Mouse (Mus musculus) CD4-positive naive resting alpha-beta T cell, adult 57 days (primary cell): Measurements from ENCODE around the gene Tmem88b. TPM values are rescaled to one million over a fixed set of nuclear protein-coding genes. Genes with fewer than 3 reads are reported as not detected.

Source experiments
- total RNA-seq: library from RNA; stranded (reverse); gene quantifications from one replicate; pipeline ENCODE4 v1.2.4, GENCODE M21; 2023

The Tmem88b gene
- not detected for total RNA-seq

DNA sequence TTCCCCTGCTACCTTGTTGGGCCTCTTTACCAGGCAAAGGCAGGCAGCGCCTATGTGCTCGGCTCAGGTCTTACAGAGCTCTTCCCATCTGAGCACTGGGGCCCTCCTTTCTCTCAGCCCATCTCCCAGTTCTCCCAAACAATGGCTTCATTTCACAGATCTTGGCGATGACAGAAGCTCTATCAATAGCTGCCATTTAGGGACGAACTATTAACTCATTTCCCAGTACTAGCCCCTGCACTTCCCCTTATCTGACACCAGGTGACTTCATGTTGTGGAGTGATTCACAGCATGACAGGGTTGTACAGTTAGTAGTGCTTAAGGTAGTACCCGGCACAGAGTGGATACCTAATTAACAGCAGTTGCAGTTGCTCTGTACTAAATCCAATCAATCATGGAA, at the start of gene Tmem88b:
Tmem88b (minus strand) TSS at position 56 of the 400 bp plus-strand sequence.

DNA sequence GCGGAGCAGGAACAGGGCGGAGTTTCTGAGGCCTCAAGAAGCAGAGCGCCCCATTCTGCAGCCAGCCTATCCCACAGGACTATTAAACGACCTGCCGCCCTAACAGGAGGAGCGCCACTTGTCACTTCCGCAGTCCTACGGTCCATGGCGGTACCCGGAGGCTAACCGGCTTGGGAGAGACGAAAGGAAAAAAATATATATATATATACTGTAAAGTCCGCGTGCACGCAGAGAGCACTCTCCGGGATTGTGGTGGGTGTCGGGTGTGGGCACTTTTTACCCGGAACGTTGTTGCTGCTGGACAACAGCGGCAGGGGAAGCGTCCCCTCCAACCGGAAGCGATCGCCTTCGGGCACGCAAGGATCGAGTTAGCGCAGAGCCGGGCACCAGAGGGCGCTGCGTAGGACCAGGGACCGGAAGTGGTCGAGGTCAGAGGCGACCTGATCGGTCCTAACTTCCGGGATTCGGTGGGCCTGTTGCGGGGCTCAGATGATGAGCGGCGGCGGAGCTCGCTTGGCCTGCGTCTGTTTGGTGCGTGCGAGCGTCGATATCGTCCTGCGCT, 45.6 kb upstream of the Tmem88b start, which contains the start of gene Aurkaip1:
Aurkaip1 (plus strand) TSS at position 68 of the 562 bp plus-strand sequence.

DNA sequence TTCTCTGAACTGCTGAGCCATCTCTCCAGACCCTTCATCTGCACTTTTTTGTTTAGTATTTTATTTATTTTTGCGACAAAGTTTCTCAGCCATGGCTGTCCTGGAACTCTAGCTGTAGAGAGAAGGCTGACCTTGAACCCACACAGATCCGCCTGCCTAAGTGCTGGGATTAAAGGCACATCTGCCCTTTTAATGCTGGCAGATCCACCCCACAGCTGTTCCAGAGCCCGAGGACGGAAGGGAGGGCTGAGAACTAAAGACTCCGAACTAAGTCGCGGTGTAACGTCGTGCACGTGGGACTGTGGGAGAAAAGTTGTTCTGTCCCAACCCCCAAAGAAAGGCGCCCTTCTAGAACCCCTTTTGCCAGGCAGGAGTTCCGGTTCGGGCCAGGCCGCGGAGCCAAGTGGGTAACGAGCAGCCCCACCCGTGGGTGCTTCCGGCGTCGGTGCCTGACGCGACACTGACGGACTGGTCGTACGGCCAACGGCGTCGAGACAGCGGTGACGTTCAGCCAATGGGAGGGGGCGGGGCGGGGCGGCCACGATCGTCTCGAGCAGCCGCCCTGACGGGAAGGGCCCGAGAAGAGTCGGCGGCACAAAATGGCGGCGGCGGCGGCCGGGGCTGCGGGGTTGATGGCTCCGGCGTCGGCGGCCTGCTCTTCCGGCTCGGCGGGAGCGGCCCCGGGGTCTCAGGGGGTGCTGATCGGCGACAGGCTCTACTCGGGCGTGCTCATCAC, 26.4 kb upstream of the Tmem88b start, which contains the start of gene Ccnl2:
Ccnl2 (plus strand) TSS at position 561 of the 736 bp plus-strand sequence.

DNA sequence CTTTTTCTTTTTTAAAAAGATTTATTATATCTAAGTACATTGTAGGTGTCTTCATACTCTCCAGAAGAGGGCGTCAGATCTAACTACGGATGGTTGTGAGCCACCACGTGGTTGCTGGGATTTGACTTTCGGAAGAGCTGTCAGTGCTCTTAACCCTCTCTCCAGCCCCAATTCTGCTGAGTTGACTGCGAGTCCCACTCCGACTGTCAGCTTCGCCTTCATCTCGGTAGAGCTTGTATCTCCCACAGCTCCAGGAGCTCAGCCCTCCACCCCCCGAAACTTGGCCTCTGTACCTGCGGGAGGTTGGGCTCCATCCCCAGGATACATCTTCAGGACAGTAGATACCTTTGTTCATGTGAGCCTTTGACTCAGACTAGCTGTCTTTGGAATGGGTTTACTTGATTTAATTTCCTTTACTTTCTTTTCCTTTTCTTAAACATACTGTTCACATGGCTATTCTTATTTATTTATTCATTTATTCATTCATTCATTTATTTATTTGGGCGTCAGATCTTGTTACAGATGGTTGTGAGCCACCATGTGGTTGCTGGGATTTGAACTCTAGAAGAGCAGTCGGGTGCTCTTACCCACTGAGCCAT, 17.2 kb upstream of the Tmem88b start, which contains the start of gene Mrpl20:
Mrpl20 (plus strand) TSS at position 138 of the 599 bp plus-strand sequence.

DNA sequence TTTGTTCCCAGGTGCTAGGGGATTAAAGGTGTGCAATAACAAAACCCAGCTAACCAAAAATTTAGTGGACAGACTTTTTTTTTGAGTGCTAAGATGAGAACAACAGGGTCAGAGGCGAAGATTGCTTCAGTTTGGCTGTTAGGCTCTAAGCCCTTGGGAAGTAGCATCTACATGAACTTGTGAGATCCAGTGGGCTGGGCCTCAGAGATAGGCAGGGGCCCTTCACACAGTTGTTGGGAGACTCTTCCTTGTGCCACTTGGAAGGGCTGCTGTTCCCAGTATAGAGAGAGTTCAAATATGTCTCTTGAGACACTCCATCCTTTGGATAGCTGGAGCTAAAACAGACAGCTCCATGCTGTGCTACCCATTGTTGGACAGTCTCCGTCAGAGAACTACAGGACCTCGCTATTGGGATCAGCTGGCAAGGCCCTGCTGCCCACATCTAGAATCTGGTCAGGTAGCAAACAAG, 4.4 kb upstream of the Tmem88b start, which contains the start of gene Ankrd65:
Ankrd65 (plus strand) TSS at position 419 of the 469 bp plus-strand sequence.

DNA sequence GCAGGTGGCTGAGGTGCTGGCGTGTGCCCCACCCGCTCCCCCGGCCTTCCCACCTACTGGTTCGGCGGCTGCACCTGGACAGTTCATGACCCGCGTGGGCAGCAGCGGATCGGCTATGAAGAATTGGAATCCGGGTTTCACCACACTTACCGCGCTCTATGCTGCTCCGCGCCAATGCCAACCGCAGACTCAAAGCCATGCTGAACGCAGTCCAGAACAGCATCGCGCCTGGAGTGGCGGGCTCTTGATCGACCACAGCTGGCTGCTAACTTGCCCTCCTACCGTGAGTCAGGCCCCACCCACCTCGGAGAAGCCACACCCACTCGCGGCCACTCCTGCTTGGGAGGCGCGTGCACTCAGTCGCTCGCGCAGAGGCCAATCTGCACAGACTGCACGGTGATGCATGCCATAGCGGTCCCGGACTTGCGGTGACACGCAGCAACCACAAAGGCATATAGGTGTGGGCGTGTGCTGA, 11.4 kb downstream of the Tmem88b start, which contains the start of gene Vwa1:
Vwa1 (minus strand) TSS at position 419 of the 475 bp plus-strand sequence.

DNA sequence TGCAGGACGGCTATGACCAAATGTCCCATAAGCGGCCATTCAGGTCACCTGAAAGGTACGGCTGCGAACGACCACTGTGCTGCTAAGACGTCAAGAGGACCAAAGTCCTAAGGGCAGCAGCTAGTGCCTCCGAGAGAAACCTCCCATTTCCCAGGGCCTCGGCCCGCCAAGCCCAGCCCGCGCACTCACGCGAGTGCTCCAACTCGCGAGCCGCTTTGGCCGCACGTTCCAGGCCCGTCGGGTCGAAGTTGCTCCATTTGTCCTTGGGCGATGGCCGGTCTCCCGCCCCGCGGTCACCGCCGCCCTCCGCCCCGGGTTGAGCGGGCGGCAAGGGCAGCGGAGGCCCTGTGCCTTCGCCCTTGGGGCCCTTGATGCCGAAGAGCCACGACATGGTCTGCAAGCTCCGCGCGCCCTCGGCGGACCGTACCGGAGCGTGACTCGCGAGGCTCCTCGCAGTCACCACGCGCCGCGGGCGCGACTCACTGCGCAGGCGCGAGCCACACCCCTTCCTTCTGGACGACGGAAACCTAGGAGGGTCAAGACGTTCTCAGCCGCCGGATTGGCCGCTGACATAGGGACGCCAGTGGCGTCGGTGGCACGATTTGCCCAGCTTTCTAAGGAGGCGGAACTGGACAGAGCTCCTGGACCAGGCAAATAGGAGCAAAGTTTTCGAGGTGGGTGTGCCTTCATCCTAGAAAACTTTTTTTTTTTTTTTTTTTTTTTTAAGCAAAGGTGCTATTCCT, 24.9 kb downstream of the Tmem88b start, which contains the start of gene Atad3a:
Atad3a (minus strand) TSS at position 481 of the 743 bp plus-strand sequence.

DNA sequence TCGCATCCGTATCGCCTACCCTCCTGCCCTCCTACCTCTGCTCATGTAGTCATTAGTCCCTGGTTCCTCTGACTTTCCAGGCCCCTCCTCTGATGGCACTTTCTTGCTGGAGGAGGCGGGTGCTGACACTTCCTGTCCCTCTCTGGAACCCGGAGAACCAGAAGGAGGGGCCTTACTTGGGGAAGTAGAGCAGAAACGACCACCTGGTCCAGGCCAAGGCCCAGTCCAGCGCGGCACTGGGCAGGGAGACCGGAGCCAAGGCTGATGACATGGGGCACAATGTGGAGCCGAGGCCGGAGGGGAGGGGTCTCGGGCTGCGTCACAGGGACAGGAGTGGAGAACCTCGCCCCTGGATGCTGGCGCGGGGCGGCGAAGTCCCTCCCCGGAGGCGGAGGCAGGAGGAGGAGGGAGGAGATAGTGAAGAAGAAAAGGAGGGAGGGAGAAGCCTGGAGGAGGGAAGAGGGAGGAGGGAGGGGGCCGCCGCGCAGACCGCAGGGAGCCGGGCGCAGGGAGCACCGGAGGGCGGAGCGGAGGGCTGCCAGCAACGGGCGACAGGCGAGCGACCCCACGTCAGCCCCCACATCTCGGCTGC, 51.2 kb downstream of the Tmem88b start, which contains the start of gene Tmem240:
Tmem240 (plus strand) TSS at position 451 of the 592 bp plus-strand sequence.

Other genes starting within 250 kb of the Tmem88b start
- 54.8 TPM for gene Nadk, start 223.5 kb downstream of the Tmem88b start, total RNA-seq
- 32.4 TPM for gene Slc35e2, start 184.5 kb downstream of the Tmem88b start, total RNA-seq
- gene Cdk11b, start 161.0 kb downstream of the Tmem88b start, total RNA-seq = 164 TPM
- not detected for gene Gm10563, start 140.5 kb downstream of the Tmem88b start, total RNA-seq
- gene Mmp23, start 132.5 kb downstream of the Tmem88b start, total RNA-seq = 0.71 TPM
- gene Mib2, start 116.7 kb downstream of the Tmem88b start, total RNA-seq = 47.1 TPM
- 10.1 TPM for gene Fndc10, start 91.5 kb downstream of the Tmem88b start, total RNA-seq
- gene Ssu72, start 81.1 kb downstream of the Tmem88b start, total RNA-seq = 79.3 TPM
- gene Tmem240, start 51.1 kb downstream of the Tmem88b start, total RNA-seq = 1.0 TPM
- gene Atad3a, start 24.8 kb downstream of the Tmem88b start, total RNA-seq = 54.1 TPM
- gene Vwa1, start 11.2 kb downstream of the Tmem88b start, total RNA-seq = not detected
- not detected for gene Ankrd65, start 4.6 kb upstream of the Tmem88b start, total RNA-seq
- 39.3 TPM for gene Mrpl20, start 17.0 kb upstream of the Tmem88b start, total RNA-seq
- 235 TPM for gene Ccnl2, start 26.6 kb upstream of the Tmem88b start, total RNA-seq
- 99.7 TPM for gene Aurkaip1, start 45.4 kb upstream of the Tmem88b start, total RNA-seq
- gene Mxra8, start 53.8 kb upstream of the Tmem88b start, total RNA-seq = 8.3 TPM
- 78.7 TPM for gene Dvl1, start 61.5 kb upstream of the Tmem88b start, total RNA-seq
- gene Tas1r3, start 77.5 kb upstream of the Tmem88b start, total RNA-seq = 1.6 TPM
- 11.3 TPM for gene Cptp, start 83.6 kb upstream of the Tmem88b start, total RNA-seq
- gene Ints11, start 83.7 kb upstream of the Tmem88b start, total RNA-seq = 68.1 TPM
- gene Pusl1, start 105.9 kb upstream of the Tmem88b start, total RNA-seq = 35.7 TPM
- gene Acap3, start 105.9 kb upstream of the Tmem88b start, total RNA-seq = 61.9 TPM
- 130 TPM for gene Ube2j2, start 158.0 kb upstream of the Tmem88b start, total RNA-seq
- gene C1qtnf12, start 176.4 kb upstream of the Tmem88b start, total RNA-seq = 7.0 TPM
- gene B3galt6, start 206.8 kb upstream of the Tmem88b start, total RNA-seq = 4.0 TPM
- gene Sdf4, start 207.0 kb upstream of the Tmem88b start, total RNA-seq = 200 TPM
- 24.3 TPM for gene Tnfrsf4, start 228.0 kb upstream of the Tmem88b start, total RNA-seq
- gene Tnfrsf18, start 240.3 kb upstream of the Tmem88b start, total RNA-seq = 65.3 TPM